Mouse (Mus musculus) kidney, adult 2 months (tissue): ENCODE measurements around the gene Mrpl19.

ENCODE experiments used
- CTCF ChIP-seq: fragments of 200-500 bp; conservative IDR thresholded peaks from 2 replicates; pipeline ENCODE4 v1.5.1; 2011; ENCODE audit warnings: low read depth, mild to moderate bottlenecking, control low read depth, low read length, moderate library complexity, mixed read lengths; ENCODE audit not compliant: insufficient read depth, insufficient read length
- POLR2A ChIP-seq: fragments of 200-500 bp; IDR thresholded peaks from one replicate; pipeline ENCODE4 v1.6.1; 2011; ENCODE audit warnings: low read depth, low read length, control low read depth

DNA sequence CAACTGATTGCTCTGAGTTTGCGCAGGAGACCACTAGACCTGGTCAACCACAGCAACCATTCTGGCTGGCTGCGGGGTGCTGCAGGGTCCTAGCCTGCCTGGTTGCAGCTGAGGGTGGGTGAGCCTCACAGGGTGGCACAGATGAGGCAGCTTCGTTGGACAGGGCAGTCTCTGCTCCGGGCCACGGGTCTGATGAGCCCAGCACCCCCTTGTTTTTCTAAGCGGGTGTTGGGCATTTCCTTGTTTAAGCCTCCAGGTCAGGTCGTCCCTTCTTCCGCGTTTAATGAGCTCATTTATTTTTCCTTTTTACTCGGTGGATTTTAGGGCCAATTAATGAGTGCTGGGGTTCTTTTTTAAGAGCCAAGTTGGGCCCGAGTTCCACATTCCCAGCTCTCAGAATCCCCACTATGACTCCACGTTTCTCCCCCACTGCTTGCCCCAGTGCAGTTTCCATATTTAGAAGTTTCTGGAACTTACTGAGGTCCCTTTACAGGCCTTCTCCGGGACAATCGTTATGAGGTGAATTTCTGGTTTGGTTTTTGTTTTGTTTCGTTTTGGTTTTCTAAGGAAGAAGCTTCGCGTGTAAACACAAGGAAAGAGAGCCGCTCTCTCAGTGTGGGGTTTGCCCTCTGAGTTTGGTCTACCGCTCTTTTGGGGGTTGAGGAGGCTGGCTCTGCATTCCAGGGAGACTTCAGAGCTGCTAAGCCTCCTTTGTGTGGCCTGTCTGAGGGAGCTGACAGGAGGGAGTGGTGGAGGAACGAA, 24.5 kb upstream of the Mrpl19 start:
- no peak for TF ChIP-seq POLR2A
- TF ChIP-seq CTCF, result no peak
